Mouse (Mus musculus) gastrocnemius, postnatal 25 days (tissue): ENCODE results near the gene Ift22. TPM values are rescaled to one million over a fixed set of nuclear protein-coding genes. Genes with fewer than 3 reads are reported as not detected.
A peak's percentile ranks its signal among the peaks of the same experiment; 100 is the strongest.
"Not testable (repeated sequence)": the region's sequence is repeated elsewhere in the genome, so short reads cannot be mapped to it uniquely, and the experiment has no call there.

Experiments
- DNase-seq: peaks from one replicate; pipeline ENCODE4 v3.0.0; 2022
- total RNA-seq, 2 experiments: library from RNA; stranded (reverse); gene quantifications; 1 replicate in 1 of 2; 2 replicates in 1 of 2; pipeline ENCODE4 v1.2.3; 2021

Gene Ift22
- total RNA-seq, 2 experiments from 2014 or later = 5.6 to 6.9 TPM

- DNase-seq = no peak
These were observed 39.9 kb downstream of the Ift22 start for GRCm38 (mm10) chr5:136947874-136948273.

- DNase-seq = not testable (repeated sequence)
These were observed 41.8 kb downstream of the Ift22 start for GRCm38 (mm10) chr5:136949551-136950336.

GRCm38 (mm10) chr5:136950521-136950920, 42.6 kb downstream of the Ift22 start:
- no peak for DNase-seq

- DNase-seq = no peak
These were observed 44.2 kb downstream of the Ift22 start for GRCm38 (mm10) chr5:136952153-136952552.

- DNase-seq = peak; percentile 97
These were observed 45.1 kb downstream of the Ift22 start, which contains the start of gene Fis1 for GRCm38 (mm10) chr5:136953015-136953414. Gene Fis1, plus strand, starts transcription at chr5:136953275.

GRCm38 (mm10) chr5:136953440-136953951, 45.5 kb downstream of the Ift22 start:
- peak; percentile 46 for DNase-seq

GRCm38 (mm10) chr5:136955622-136956021, 47.7 kb downstream of the Ift22 start:
- no peak for DNase-seq

GRCm38 (mm10) chr5:136957250-136957649, 49.3 kb downstream of the Ift22 start:
- no peak for DNase-seq

GRCm38 (mm10) chr5:136958991-136959605, 51.1 kb downstream of the Ift22 start:
- DNase-seq = no peak

- DNase-seq = no peak
These were observed 52.1 kb downstream of the Ift22 start for GRCm38 (mm10) chr5:136960053-136960452.

- no peak for DNase-seq
These were observed 53.5 kb downstream of the Ift22 start for GRCm38 (mm10) chr5:136961334-136961982.

GRCm38 (mm10) chr5:136961983-136962461, 54.1 kb downstream of the Ift22 start:
- peak; percentile 88 for DNase-seq

- peak; percentile 72 for DNase-seq
These were observed 54.6 kb downstream of the Ift22 start for GRCm38 (mm10) chr5:136962501-136962900.

GRCm38 (mm10) chr5:136962966-136963540, 55.1 kb downstream of the Ift22 start:
- no peak for DNase-seq

Other genes with a start within 250 kb of the Ift22 start
- gene Myl10, start 215.0 kb upstream of the Ift22 start, total RNA-seq = 1 to 10 TPM; 3.5 to 5.8 TPM
- gene Col26a1, start 24.9 kb upstream of the Ift22 start, total RNA-seq = 1 to 10 TPM; 4.9 to 5.7 TPM
- 100 to 1,000 TPM; 159 to 164 TPM for gene Fis1, start 45.1 kb downstream of the Ift22 start, total RNA-seq
- 1 to 10 TPM in 1 of 2 experiments, under 1 TPM in 1; 0.67 to 3.3 TPM for gene Cldn15, start 58.5 kb downstream of the Ift22 start, total RNA-seq
- gene Plod3, start 78.9 kb downstream of the Ift22 start, total RNA-seq = 10 to 100 TPM; 20.9 to 23.6 TPM
- 10 to 100 TPM; 61.4 to 70.4 TPM for gene Znhit1, start 79.9 kb downstream of the Ift22 start, total RNA-seq
- not detected for gene Vgf, start 118.2 kb downstream of the Ift22 start, total RNA-seq
- 10 to 100 TPM; 13.5 to 23.4 TPM for gene Ap1s1, start 138.0 kb downstream of the Ift22 start, total RNA-seq
- gene Serpine1, start 164.1 kb downstream of the Ift22 start, total RNA-seq = 1 to 10 TPM; 1.3 to 4.9 TPM
- 1 to 10 TPM; 7.4 TPM for gene Trim56, start 208.1 kb downstream of the Ift22 start, total RNA-seq
- gene Muc3, start 241.2 kb downstream of the Ift22 start, total RNA-seq = not detected